Mouse (Mus musculus) small intestine, adult 2 months (tissue): Measurements from ENCODE around the gene Abhd12. TPM values are rescaled to one million over a fixed set of nuclear protein-coding genes. Genes with fewer than 3 reads are reported as not detected.

ENCODE experiments used
- H3K27ac ChIP-seq: fragments of 200-500 bp; 2 replicates; pipeline ENCODE4 v1.5.1; 2012; ENCODE audit warnings: low read depth, low read length, control low read depth, inconsistent platforms; ENCODE audit not compliant: insufficient read depth
- H3K27me3 ChIP-seq: fragments of 200-500 bp; 2 replicates; pipeline ENCODE4 v1.6.1; 2012; ENCODE audit warnings: mild to moderate bottlenecking, moderate library complexity, low read length, inconsistent platforms; ENCODE audit not compliant: control insufficient read depth, insufficient read depth
- H3K36me3 ChIP-seq: fragments of 200-500 bp; 2 replicates; pipeline ENCODE4 v1.6.1; 2012; ENCODE audit warnings: mild to moderate bottlenecking, low read length, control low read depth, inconsistent platforms; ENCODE audit not compliant: control insufficient read depth, insufficient read depth
- H3K4me1 ChIP-seq: fragments of 200-500 bp; 2 replicates; pipeline ENCODE4 v1.6.1; 2012; ENCODE audit warnings: low read length, inconsistent platforms, mixed read lengths; ENCODE audit not compliant: control insufficient read depth, insufficient read depth, insufficient read length
- H3K4me3 ChIP-seq: fragments of 200-500 bp; 2 replicates; pipeline ENCODE4 v1.5.1; 2012; ENCODE audit warnings: low read depth, mild to moderate bottlenecking, control low read depth, inconsistent platforms, low read length, moderate library complexity
- CTCF ChIP-seq: fragments of 200-500 bp; IDR thresholded peaks from 2 replicates; pipeline ENCODE4 v1.5.1; 2012; ENCODE audit warnings: low read depth, mild to moderate bottlenecking, control low read depth, inconsistent platforms, low read length, moderate library complexity, mixed read lengths; ENCODE audit not compliant: insufficient replicate concordance, insufficient read length; ENCODE audit errors: extremely low read depth
- POLR2A ChIP-seq: fragments of 200-500 bp; IDR thresholded peaks from 2 replicates; pipeline ENCODE4 v1.6.1; 2012; ENCODE audit warnings: low read depth, mild to moderate bottlenecking, control low read depth, inconsistent platforms, low read length, moderate library complexity
- WGBS: fragments of 180-500 bp; shearing (Covaris S2); methylation state at CpG from one replicate; pipeline ENCODE4 v1.1.7; 2018; 5-methylcytosine and 5-hydroxymethylcytosine counted together
- polyA plus RNA-seq: library from polyadenylated mRNA; depleted of rRNA; stranded (reverse); fragments of >200 nt; gene quantifications from 2 replicates; pipeline ENCODE4 v1.2.3, GENCODE M21; 2012

The Abhd12 gene
- polyA plus RNA-seq, 1 experiment, result 85.9 TPM

GRCm38 (mm10) chr2:150808812-150809211, 95.7 kb downstream of the Abhd12 start:
- H3K4me1 ChIP-seq, result no peaks in the 10 kb centered on the region
- TF ChIP-seq POLR2A, result no peak
- TF ChIP-seq CTCF, result no peak
- no peak overlapping the region for H3K27ac ChIP-seq
- no peaks in the 10 kb centered on the region for H3K27me3 ChIP-seq
- peaks cover 58% of the 10 kb centered on the region for H3K36me3 ChIP-seq
- 93% methylated on average over 6 of the region's 6 CpGs for WGBS
- H3K4me3 ChIP-seq, result no peak overlapping the region

GRCm38 (mm10) chr2:150808381-150808780, 96.2 kb downstream of the Abhd12 start:
- Histone ChIP-seq H3K4me3 (no peak overlapping the region), H3K27me3 (no peaks in the 10 kb centered on the region), H3K27ac (no peak overlapping the region), H3K36me3 (peaks cover 56% of the 10 kb centered on the region), H3K4me1 (no peaks in the 10 kb centered on the region)
- WGBS, result 85% methylated on average over 6 of the region's 6 CpGs
- TF ChIP-seq POLR2A (no peak), CTCF (no peak)

- Histone ChIP-seq H3K27me3 (no peaks in the 10 kb centered on the region), H3K4me1 (no peaks in the 10 kb centered on the region; the same call in 1 of the 2 replicates), H3K36me3 (peaks cover 32% of the 10 kb centered on the region), H3K27ac (no peak overlapping the region), H3K4me3 (no peak overlapping the region)
- 97% methylated on average over 1 of the region's 1 CpGs for WGBS
- TF ChIP-seq POLR2A (no peak), CTCF (no peak)
These were observed 101.5 kb downstream of the Abhd12 start for GRCm38 (mm10) chr2:150803035-150803434.

- WGBS, result 61% methylated on average over 5 of the region's 5 CpGs
These were observed 103.9 kb downstream of the Abhd12 start for GRCm38 (mm10) chr2:150800616-150801015.

GRCm38 (mm10) chr2:150798084-150798483, 106.5 kb downstream of the Abhd12 start:
- Histone ChIP-seq H3K27ac (no peak overlapping the region), H3K4me1 (peaks cover 2% of the 10 kb centered on the region; the same call in 1 of the 2 replicates), H3K27me3 (no peaks in the 10 kb centered on the region), H3K36me3 (peaks cover 17% of the 10 kb centered on the region), H3K4me3 (no peak overlapping the region)
- 29% methylated on average over 7 of the region's 7 CpGs for WGBS
- TF ChIP-seq CTCF (no peak), POLR2A (no peak)

More at GRCm38 (mm10) chr2:150800616-150801015, 103.9 kb downstream of the Abhd12 start:
- H3K4me3 ChIP-seq, result no peak overlapping the region
- peaks cover 20% of the 10 kb centered on the region for H3K36me3 ChIP-seq
- TF ChIP-seq POLR2A, result no peak
- no peak for TF ChIP-seq CTCF
- peaks cover 2% of the 10 kb centered on the region; the same call in 1 of the 2 replicates for H3K4me1 ChIP-seq
- no peak overlapping the region for H3K27ac ChIP-seq
- no peaks in the 10 kb centered on the region for H3K27me3 ChIP-seq

- WGBS, result 60% methylated on average over 4 of the region's 4 CpGs
- Histone ChIP-seq H3K27me3 (no peaks in the 10 kb centered on the region), H3K27ac (no peak overlapping the region), H3K36me3 (peaks cover 9% of the 10 kb centered on the region), H3K4me3 (no peak overlapping the region), H3K4me1 (peaks cover 2% of the 10 kb centered on the region; the same call in 1 of the 2 replicates)
- no peak for TF ChIP-seq CTCF
- TF ChIP-seq POLR2A, result no peak
These were observed 111.2 kb downstream of the Abhd12 start for GRCm38 (mm10) chr2:150793320-150793719.

- TF ChIP-seq POLR2A (no peak), CTCF (no peak)
- no peaks in the 10 kb centered on the region for H3K27me3 ChIP-seq
- 37% methylated on average over 4 of the region's 4 CpGs for WGBS
These were observed 115.6 kb downstream of the Abhd12 start for GRCm38 (mm10) chr2:150788768-150789550.

More at GRCm38 (mm10) chr2:150788768-150789550, 115.6 kb downstream of the Abhd12 start:
- Histone ChIP-seq H3K4me1 (no peaks in the 10 kb centered on the region), H3K36me3 (peaks cover 8% of the 10 kb centered on the region), H3K4me3 (no peak overlapping the region), H3K27ac (peak overlapping the region; percentile 21; the same call in 1 of the 2 replicates)
